Mouse (Mus musculus) heart, embryonic 12.5 days (tissue): ENCODE results near the gene Dync1li1. TPM values are rescaled to one million over a fixed set of nuclear protein-coding genes. Genes with fewer than 3 reads are reported as not detected.
"Not testable (repeated sequence)": the region's sequence is repeated elsewhere in the genome, so short reads cannot be mapped to it uniquely, and the experiment has no call there.

Source experiments
- ATAC-seq: fragments of 200-750 bp; cut with Nextera tagmentation; 2 replicates; pipeline ENCODE4 v1.8.0; 2017; ENCODE audit warnings: moderate TSS enrichment, moderate library complexity; ENCODE audit not compliant: insufficient number of reproducible peaks, low FRiP score
- H3K27ac ChIP-seq: fragments of 300-500 bp; sonication (generic); 2 replicates; pipeline ENCODE4 v1.5.1; 2016; ENCODE audit warnings: mild to moderate bottlenecking, moderate library complexity; ENCODE audit not compliant: poor library complexity, severe bottlenecking
- H3K27me3 ChIP-seq: fragments of 300-500 bp; sonication (generic); replicated peaks from 2 replicates; pipeline ENCODE4 v1.6.1; 2016; ENCODE audit warnings: mild to moderate bottlenecking, moderate library complexity
- H3K36me3 ChIP-seq: fragments of 300-500 bp; sonication (generic); 2 replicates; pipeline ENCODE4 v1.6.1; 2016; ENCODE audit warnings: mild to moderate bottlenecking, moderate library complexity
- H3K4me1 ChIP-seq: fragments of 300-500 bp; sonication (generic); replicated peaks from 2 replicates; pipeline ENCODE4 v1.6.1; 2016; ENCODE audit warnings: mild to moderate bottlenecking
- H3K4me2 ChIP-seq: fragments of 300-500 bp; sonication (generic); 2 replicates; pipeline ENCODE4 v1.6.1; 2016; ENCODE audit warnings: mild to moderate bottlenecking, moderate library complexity
- H3K4me3 ChIP-seq: fragments of 300-500 bp; sonication (generic); 2 replicates; pipeline ENCODE4 v1.5.1; 2016; ENCODE audit warnings: mild to moderate bottlenecking
- H3K9ac ChIP-seq: fragments of 300-500 bp; sonication (generic); 2 replicates; pipeline ENCODE4 v1.6.1; 2016; ENCODE audit warnings: mild to moderate bottlenecking, moderate library complexity
- H3K9me3 ChIP-seq: fragments of 300-500 bp; sonication (generic); replicated peaks from 2 replicates; pipeline ENCODE4 v1.6.1; 2016; ENCODE audit warnings: mild to moderate bottlenecking, moderate library complexity
- WGBS: fragments of 180-500 bp; shearing (Covaris S2); methylation state at CpG from one replicate; pipeline ENCODE4 v1.1.7; 2016; 5-methylcytosine and 5-hydroxymethylcytosine counted together
- polyA plus RNA-seq: library from polyadenylated mRNA; unstranded; fragments of >200 nt; fragmentation: Nextera tagmentation; extraction: Ambion mirVana; gene quantifications from 2 replicates; pipeline ENCODE4 v1.2.1, GENCODE M21; 2016

Dync1li1 gene
- polyA plus RNA-seq, 1 experiment from 2014 or later: 78.3 TPM

DNA sequence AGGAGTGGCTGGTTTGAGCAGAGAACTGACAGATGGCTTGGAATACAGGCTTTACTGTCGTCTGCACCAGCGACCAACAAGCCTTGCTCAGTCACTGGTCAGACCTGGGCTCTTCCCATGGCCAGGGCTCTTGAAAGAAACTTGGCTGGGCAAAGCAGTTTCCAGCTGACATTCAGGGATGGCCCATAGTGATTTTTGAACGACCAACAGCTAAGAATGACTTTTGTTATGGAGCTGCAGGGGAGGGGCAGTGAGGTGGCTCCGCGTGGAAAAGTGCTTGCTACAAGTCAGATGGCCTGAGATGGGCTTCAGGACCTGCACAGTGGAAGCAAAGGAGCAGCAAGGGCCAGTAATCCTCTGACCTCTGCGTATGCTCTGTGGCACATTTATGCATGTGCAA, 10.7 kb downstream of the Dync1li1 start:
- 69% methylated on average over 6 of the region's 6 CpGs for WGBS
- Histone ChIP-seq H3K36me3 (peaks cover 33% of the 10 kb centered on the region), H3K9me3 (no peaks in the 10 kb centered on the region), H3K27me3 (no peaks in the 10 kb centered on the region), H3K9ac (no peak overlapping the region), H3K4me2 (no peak overlapping the region), H3K27ac (no peak overlapping the region), H3K4me1 (peaks cover 8% of the 10 kb centered on the region; the same call in 1 of the 2 replicates), H3K4me3 (no peak overlapping the region)
- ATAC-seq: no peak

DNA sequence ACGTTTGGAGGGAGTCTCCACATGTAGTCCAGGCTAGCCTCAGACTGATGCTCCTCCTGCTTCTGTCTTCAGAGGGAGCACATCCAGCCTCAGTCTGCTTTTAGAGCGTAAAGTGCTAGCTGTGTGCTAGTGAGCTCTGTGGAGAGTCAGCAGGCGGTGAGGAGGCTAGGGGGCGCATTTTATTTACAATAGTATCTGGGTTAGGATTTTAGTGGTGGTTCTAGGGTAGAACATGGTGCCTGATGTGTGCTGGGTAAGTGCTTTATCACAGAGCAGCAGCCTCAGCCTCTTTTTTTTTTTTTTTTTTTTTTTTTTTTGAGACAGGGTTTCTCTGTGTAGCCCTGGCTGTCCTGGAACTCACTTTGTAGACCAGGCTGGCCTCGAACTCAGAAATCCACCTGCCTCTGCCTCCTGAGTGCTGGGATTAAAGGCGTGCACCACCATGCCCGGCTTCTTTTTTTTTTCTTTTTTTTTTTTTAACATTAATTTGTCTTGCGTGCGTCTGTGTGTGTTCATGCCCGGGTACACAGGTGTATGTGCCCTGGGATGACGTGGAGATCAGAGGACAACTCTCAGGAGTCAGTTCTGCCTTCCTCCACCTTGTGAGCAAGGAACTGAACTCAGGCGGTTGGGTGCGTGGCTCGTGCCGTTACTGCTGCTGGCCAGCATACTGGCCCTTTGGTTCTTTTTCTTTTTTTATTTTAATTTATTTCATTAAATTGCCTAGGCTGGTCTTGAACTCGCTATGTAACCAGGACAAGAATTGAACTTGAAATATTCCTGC, 11.5 kb downstream of the Dync1li1 start:
- H3K4me3 ChIP-seq: no peak overlapping the region
- no peaks in the 10 kb centered on the region for H3K27me3 ChIP-seq
- no peaks in the 10 kb centered on the region for H3K9me3 ChIP-seq
- peaks cover 31% of the 10 kb centered on the region for H3K36me3 ChIP-seq
- no peak overlapping the region for H3K9ac ChIP-seq
- WGBS: 91% methylated on average over 16 of the region's 16 CpGs
- no peak overlapping the region for H3K4me2 ChIP-seq
- ATAC-seq: no peak
- H3K4me1 ChIP-seq: peaks cover 9% of the 10 kb centered on the region; the same call in 1 of the 2 replicates
- H3K27ac ChIP-seq: no peak overlapping the region

DNA sequence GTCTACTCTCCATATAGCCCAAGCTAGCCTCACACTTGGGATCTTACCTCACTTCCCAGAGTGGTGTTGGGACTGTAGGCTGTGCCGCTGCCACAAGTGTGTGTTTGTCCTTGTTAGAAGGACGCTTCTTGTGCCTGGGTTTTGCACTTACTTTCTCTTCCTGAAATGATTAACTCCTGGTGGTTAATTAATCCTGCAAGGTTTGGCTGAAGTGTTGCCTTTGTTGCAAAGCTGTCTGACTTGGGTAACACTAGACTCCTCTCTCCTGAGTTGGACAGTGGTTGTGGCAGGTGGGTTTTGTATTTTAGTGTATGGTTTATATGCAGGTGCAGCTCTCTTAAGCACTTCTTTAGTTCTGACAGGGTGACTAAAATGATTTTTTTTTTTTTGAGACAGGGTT, 12.4 kb downstream of the Dync1li1 start:
- no peak overlapping the region for H3K4me3 ChIP-seq
- no peak for ATAC-seq
- no peak overlapping the region for H3K4me2 ChIP-seq
- H3K36me3 ChIP-seq: peaks cover 38% of the 10 kb centered on the region
- 80% methylated on average over 2 of the region's 2 CpGs for WGBS
- H3K27ac ChIP-seq: no peak overlapping the region
- no peak overlapping the region for H3K9ac ChIP-seq
- peaks cover 8% of the 10 kb centered on the region; the same call in 1 of the 2 replicates for H3K4me1 ChIP-seq
- no peaks in the 10 kb centered on the region for H3K27me3 ChIP-seq
- no peaks in the 10 kb centered on the region for H3K9me3 ChIP-seq

DNA sequence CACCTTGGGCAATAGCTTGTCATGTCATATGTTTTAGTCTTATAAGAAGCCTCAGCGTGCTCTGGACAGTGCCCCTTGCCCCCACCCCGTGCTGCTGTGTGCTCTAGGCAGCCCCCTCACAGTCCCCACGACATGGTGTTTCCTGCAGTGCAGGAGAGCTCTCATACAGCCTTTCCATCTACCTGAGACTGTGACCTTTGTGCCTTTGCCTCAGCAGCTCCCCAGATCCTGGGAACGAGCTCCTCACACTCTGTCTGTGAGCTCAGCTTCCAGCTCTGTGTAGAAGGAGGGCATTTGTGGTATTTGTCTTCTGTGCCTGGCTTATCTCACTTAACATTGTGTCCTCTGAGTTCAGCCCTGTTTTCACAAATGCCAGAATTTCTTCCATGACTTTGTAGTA, 13.3 kb downstream of the Dync1li1 start:
- Histone ChIP-seq H3K4me3 (no peak overlapping the region), H3K4me2 (no peak overlapping the region), H3K4me1 (peaks cover 8% of the 10 kb centered on the region; the same call in 1 of the 2 replicates), H3K27ac (no peak overlapping the region), H3K27me3 (no peaks in the 10 kb centered on the region), H3K36me3 (peaks cover 44% of the 10 kb centered on the region), H3K9ac (no peak overlapping the region), H3K9me3 (no peaks in the 10 kb centered on the region)
- ATAC-seq: no peak
- 74% methylated on average over 4 of the region's 4 CpGs for WGBS

DNA sequence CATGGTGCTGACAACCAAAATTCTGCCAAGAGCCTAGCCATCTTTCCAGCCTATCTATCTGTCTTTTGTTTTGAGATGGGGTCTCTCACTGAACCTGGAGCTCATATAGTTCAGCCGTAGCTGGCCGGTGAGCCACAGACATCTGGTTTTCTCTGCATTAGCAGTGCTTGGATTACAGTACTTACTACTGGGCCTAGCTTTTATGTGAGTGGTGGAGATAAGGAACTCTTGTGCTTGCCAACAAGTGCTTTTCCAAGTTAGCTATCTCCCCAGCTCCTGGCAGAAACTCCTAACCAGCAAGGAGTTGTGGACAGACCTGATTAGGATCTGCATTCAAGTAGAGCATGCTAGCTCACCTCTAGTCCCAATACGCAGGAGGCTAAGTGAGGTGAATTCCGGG, 19.2 kb downstream of the Dync1li1 start:
- peaks cover 76% of the 10 kb centered on the region for H3K36me3 ChIP-seq
- H3K27ac ChIP-seq: no peak overlapping the region
- 77% methylated on average over 4 of the region's 4 CpGs for WGBS

DNA sequence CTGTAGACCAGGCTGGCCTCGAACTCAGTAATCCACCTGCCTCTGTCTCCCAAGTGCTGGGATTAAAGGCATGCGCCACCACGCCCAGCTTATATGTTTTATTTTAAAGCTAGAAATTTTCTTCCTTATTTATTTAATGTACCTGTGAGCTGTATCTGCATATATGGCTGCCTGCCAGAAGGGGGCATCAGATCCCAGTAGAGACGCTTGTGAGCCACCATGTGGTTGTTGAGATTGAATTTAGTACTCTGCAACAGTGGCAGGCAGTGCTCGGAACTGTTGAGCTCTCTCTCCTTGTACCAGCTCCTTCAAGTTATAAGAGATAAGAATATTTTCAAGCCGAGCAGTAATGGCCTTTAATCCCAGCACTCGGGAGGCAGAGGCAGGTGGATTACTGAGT, 21.8 kb downstream of the Dync1li1 start:
- no peaks in the 10 kb centered on the region for H3K4me1 ChIP-seq
- H3K36me3 ChIP-seq: peaks cover 89% of the 10 kb centered on the region
- no peak for ATAC-seq
- H3K9ac ChIP-seq: no peak overlapping the region
- no peaks in the 10 kb centered on the region for H3K27me3 ChIP-seq
- no peak overlapping the region for H3K27ac ChIP-seq
- no peaks in the 10 kb centered on the region for H3K9me3 ChIP-seq
- H3K4me3 ChIP-seq: no peak overlapping the region
- WGBS: 71% methylated on average over 7 of the region's 7 CpGs
- no peak overlapping the region for H3K4me2 ChIP-seq

More for the DNA sequence above, 19.2 kb downstream of the Dync1li1 start:
- Histone ChIP-seq H3K9me3 (no peaks in the 10 kb centered on the region), H3K9ac (no peak overlapping the region), H3K4me1 (0 out of 2 replicates have a peak, but pooled peaks cover 3% of the 10 kb centered on the region), H3K4me2 (no peak overlapping the region), H3K4me3 (no peak overlapping the region), H3K27me3 (no peaks in the 10 kb centered on the region)
- ATAC-seq: no peak

DNA sequence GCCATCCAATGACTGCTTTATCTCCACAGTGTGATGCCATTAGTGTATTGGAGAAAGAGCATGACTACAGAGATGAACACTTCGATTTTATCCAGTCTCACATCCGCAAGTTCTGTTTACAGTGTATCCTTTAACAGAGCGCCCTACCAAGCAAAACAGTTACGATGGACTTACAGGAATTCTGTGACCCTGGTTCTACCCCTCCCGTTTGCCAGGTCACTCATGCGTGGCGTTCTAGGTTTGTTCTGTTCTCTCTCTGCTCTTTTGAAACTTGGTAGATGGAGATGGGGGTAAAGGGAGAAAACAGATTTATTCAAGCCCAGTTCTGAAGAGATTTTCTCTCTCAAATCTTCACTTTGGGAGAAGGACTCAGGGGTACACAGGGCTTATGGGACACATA, 24.9 kb downstream of the Dync1li1 start:
- Histone ChIP-seq H3K27me3 (no peaks in the 10 kb centered on the region), H3K27ac (no peak overlapping the region), H3K9me3 (no peaks in the 10 kb centered on the region), H3K4me3 (no peak overlapping the region), H3K4me1 (no peaks in the 10 kb centered on the region), H3K4me2 (no peak overlapping the region), H3K36me3 (peaks cover 88% of the 10 kb centered on the region), H3K9ac (no peak overlapping the region)
- WGBS: 95% methylated on average over 7 of the region's 7 CpGs
- no peak for ATAC-seq

DNA sequence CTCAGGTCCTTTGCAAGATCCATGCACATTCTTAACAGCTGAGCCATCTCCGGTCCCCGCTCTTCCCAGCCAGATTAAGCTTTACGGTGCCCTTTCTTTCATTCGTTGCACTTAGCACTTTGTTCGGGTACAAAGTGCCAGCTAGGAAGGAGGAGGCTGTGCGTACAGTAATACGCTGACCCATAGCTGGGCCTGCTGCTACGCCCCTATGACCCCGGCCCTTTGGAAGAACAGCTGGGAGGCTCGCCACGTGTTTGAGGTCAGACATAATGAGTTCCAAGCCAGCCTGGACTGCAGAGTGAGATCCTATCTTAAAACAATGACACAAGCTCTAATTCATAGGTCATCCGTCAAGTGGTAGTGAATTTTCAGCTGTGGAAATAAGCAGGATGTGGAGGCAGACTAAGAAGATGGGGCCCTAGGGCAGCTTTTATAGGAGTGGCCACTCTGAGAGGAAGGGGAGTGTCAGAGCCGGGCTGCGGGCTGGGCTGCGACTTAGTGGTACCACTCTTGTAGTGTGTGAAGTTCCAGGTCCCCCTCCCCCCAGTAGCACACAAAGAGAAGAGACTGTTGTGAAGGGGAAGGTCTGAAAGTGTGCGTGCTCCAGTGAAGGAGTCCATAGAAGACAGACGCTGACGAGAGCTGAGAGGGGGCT, 28.2 kb downstream of the Dync1li1 start:
- H3K9me3 ChIP-seq: no peaks in the 10 kb centered on the region
- no peak for ATAC-seq
- 87% methylated on average over 18 of the region's 18 CpGs for WGBS
- no peaks in the 10 kb centered on the region for H3K27me3 ChIP-seq
- peaks cover 94% of the 10 kb centered on the region for H3K36me3 ChIP-seq
- no peak overlapping the region for H3K4me3 ChIP-seq
- no peaks in the 10 kb centered on the region for H3K4me1 ChIP-seq
- H3K9ac ChIP-seq: no peak overlapping the region
- H3K4me2 ChIP-seq: no peak overlapping the region
- no peak overlapping the region for H3K27ac ChIP-seq

DNA sequence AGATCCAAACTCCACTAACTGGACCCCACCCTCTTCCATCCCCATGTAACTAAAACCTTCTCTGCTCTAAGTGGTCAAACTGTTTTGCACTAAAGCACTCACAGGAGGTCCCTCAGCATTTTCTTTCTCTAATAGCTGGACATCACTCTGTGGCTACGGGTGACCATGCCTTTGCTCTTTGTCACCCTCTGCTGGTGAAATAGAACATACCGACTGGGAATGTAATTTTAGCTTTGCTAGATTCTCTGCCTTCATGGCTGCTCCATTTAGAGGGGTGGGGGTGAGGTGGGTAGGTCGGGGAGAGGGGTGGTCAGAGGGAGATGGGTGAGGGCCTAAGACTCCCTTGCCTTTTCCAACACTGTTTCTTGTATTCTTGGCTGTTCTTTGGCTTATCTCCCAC, 38.7 kb downstream of the Dync1li1 start:
- ATAC-seq: no peak
- Histone ChIP-seq H3K9ac (no peak overlapping the region), H3K27ac (no peak overlapping the region), H3K4me3 (no peak overlapping the region), H3K36me3 (peaks cover 31% of the 10 kb centered on the region), H3K4me1 (peaks cover 11% of the 10 kb centered on the region), H3K27me3 (no peaks in the 10 kb centered on the region), H3K9me3 (no peaks in the 10 kb centered on the region), H3K4me2 (no peak overlapping the region)
- WGBS: 4% methylated on average over 3 of the region's 3 CpGs

DNA sequence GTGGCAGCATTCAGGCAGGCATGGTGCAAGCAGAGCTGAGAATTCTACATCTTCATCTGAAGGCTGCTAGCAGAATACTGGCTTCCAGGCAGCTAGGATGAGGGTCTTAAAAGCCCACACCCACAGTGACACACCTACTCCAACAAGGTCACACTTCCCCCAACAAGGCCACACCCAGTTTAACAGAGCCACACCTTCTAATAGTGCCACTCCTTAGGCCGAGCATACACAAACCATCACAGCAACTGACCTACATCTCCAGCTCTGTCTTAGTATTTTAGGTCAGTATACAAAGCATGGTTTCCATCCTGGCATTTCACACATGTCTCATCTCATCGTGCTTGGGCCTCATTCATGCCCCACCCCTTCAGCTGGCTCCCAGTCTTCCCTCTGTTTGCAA, 39.8 kb downstream of the Dync1li1 start:
- WGBS: 59% methylated on average over 2 of the region's 2 CpGs
- peaks cover 20% of the 10 kb centered on the region for H3K36me3 ChIP-seq
- not testable (repeated sequence) for ATAC-seq, H3K9me3 ChIP-seq, H3K9ac ChIP-seq, H3K27ac ChIP-seq, H3K4me3 ChIP-seq, H3K27me3 ChIP-seq, H3K4me2 ChIP-seq
- peaks cover 22% of the 10 kb centered on the region for H3K4me1 ChIP-seq

DNA sequence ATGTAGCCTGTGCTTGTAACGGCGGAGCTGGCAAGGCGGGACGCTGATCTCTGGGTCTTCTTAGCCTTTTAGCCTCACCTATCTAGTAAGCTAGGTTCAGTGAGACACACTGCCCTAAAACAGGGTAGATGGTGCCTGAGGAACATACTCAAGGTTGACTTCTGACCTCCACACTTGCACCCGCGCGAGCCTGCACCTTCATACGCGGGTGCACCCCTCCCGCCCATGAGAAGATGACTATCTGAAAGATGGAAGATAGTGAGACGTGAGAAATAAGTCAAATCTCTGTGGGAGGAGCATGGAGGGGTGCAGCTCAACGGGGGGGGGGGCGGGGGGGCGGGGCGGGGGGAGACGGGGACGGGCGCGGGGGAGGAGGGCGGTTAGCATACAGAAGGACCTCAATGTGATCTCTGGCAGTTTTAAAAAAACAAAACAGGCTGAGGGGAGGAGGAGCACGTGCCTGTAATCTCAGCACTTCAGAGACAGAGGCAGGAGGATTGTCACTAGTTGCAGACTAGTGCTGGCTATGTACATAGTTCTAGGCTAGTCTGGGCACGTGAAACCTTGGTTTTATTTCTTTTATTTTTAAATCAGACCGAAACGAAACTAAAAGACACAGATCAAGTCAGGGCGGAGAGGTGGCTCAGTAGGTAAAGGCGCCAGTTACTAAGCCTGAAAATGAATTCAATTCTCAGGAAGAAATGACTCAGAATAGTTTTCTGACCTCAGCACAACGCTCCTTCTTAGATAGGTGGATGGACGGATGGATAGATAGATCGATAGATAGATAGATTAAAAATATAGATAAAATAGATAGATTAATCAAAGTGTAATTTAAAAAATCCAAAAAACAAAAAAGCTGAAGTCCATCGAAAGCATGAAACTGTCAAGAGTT, 41.6 kb downstream of the Dync1li1 start:
- H3K27ac ChIP-seq: no peak overlapping the region
- WGBS: 25% methylated on average over 30 of the region's 30 CpGs
- 0 out of 2 replicates have a peak overlapping the region, but pooled peaks have one; percentile 4 for H3K9ac ChIP-seq

More for the DNA sequence above, 41.6 kb downstream of the Dync1li1 start:
- Histone ChIP-seq H3K4me1 (peaks cover 38% of the 10 kb centered on the region), H3K27me3 (no peaks in the 10 kb centered on the region), H3K4me2 (peak overlapping the region; percentile 82), H3K4me3 (peak overlapping the region; percentile 95), H3K36me3 (peaks cover 5% of the 10 kb centered on the region), H3K9me3 (no peaks in the 10 kb centered on the region)
- ATAC-seq: no peak
